Mouse (Mus musculus) kidney, embryonic 16.5 days (tissue): Measurements from ENCODE around the gene Cwc27. TPM values are rescaled to one million over a fixed set of nuclear protein-coding genes. Genes with fewer than 3 reads are reported as not detected.

Experiments
- ATAC-seq: fragments of 200-750 bp; cut with Nextera tagmentation; 2 replicates; pipeline ENCODE4 v1.8.0; 2017; ENCODE audit warnings: moderate TSS enrichment; ENCODE audit not compliant: low FRiP score, low TSS enrichment
- H3K27ac ChIP-seq: fragments of 300-500 bp; sonication (generic); 2 replicates; pipeline ENCODE4 v1.5.1; 2014; ENCODE audit warnings: low read length
- H3K27me3 ChIP-seq: fragments of 300-500 bp; sonication (generic); 2 replicates; pipeline ENCODE4 v1.6.1; 2014; ENCODE audit warnings: low read length, control low read depth, mixed read lengths; ENCODE audit not compliant: insufficient read depth
- H3K36me3 ChIP-seq: fragments of 300-500 bp; sonication (generic); 2 replicates; pipeline ENCODE4 v1.6.1; 2014; ENCODE audit warnings: low read length, control low read depth, mixed read lengths; ENCODE audit not compliant: insufficient read depth
- H3K4me1 ChIP-seq: fragments of 300-500 bp; sonication (generic); 2 replicates; pipeline ENCODE4 v1.6.1; 2014; ENCODE audit warnings: low read length, control low read depth, mixed read lengths; ENCODE audit not compliant: insufficient read depth
- H3K4me2 ChIP-seq: fragments of 300-500 bp; sonication (generic); replicated peaks from 2 replicates; pipeline ENCODE4 v1.6.1; 2014; ENCODE audit warnings: low read depth, low read length
- H3K4me3 ChIP-seq: fragments of 300-500 bp; sonication (generic); 2 replicates; pipeline ENCODE4 v1.5.1; 2014; ENCODE audit warnings: mild to moderate bottlenecking, low read length
- H3K9ac ChIP-seq: fragments of 300-500 bp; sonication (generic); replicated peaks from 2 replicates; pipeline ENCODE4 v1.6.1; 2014; ENCODE audit warnings: low read length
- H3K9me3 ChIP-seq: fragments of 300-500 bp; sonication (generic); 2 replicates; pipeline ENCODE4 v1.6.1; 2016; ENCODE audit warnings: low read length, control low read depth
- WGBS: fragments of 180-500 bp; shearing (Covaris S2); extraction: QIAGEN DNeasy Blood & Tissue Kit; methylation state at CpG from one replicate; pipeline ENCODE4 v1.1.7; 2014; 5-methylcytosine and 5-hydroxymethylcytosine counted together
- polyA plus RNA-seq: library from polyadenylated mRNA; unstranded; fragments of >200 nt; fragmentation: Nextera tagmentation; extraction: Ambion mirVana; gene quantifications from 2 replicates; pipeline ENCODE4 v1.2.1, GENCODE M21; 2015

Cwc27 gene
- polyA plus RNA-seq, 1 experiment from 2014 or later, result 30.8 TPM

DNA sequence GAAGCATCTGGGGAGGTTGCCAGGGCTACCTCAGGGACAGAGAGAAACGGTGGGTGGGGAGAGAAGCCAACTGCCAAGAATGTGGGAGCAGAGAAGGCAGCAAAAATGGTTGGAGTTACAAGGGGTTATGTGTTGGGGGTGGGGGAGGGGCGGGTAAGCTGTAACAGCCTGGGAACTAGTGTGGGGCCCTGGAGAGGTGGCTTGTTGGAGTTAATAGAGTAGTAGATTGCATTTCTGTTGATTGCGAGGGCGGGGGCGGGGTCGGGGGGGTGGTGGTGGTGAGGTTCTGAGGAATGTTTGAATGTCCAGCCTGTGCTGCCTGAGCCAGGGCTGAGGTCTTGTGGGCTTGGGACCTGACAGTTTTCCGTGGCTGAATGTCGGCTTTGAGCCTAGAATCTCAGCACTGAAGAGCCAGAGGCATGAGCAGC is 5.5 kb upstream of the Cwc27 start:
- peak overlapping the region; percentile 26 for H3K4me2 ChIP-seq
- H3K4me3 ChIP-seq, result no peak overlapping the region
- WGBS, result 14% methylated on average over 8 of the region's 8 CpGs
- peaks cover 6% of the 10 kb centered on the region for H3K36me3 ChIP-seq
- H3K4me1 ChIP-seq, result peaks cover 19% of the 10 kb centered on the region
- no peaks in the 10 kb centered on the region for H3K27me3 ChIP-seq
- peak; percentile 69 for ATAC-seq
- H3K9me3 ChIP-seq, result peaks cover 5% of the 10 kb centered on the region; the same call in 1 of the 2 replicates
- H3K9ac ChIP-seq, result no peak overlapping the region; the same call in 1 of the 2 replicates
- H3K27ac ChIP-seq, result peak overlapping the region; percentile 63

DNA sequence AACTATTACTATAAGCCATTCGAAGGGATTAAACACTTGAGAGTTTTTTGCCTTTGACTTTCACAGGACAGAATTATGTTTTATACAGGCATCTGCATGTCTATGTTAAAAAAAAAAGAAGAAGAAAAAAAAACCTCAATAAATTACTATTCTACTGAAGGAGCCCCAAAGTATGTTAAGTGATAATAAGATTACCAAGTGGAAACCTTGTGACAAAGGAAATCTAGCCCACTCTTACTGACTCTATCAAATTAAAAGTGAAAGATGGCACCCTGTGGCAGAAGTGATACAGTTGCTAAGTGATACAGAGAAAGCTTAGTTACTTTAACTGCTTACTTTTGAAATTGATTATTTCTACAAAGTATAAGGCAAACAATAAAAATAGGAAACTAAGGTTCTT is 5.0 kb upstream of the Cwc27 start:
- no peaks in the 10 kb centered on the region for H3K27me3 ChIP-seq
- 0 out of 2 replicates have a peak, but pooled peaks cover under 1% of the 10 kb centered on the region for H3K9me3 ChIP-seq
- no peak for ATAC-seq
- no peak overlapping the region for H3K27ac ChIP-seq
- peaks cover 19% of the 10 kb centered on the region for H3K4me1 ChIP-seq
- no peak overlapping the region for H3K4me3 ChIP-seq
- 92% methylated on average over 1 of the region's 1 CpGs for WGBS
- no peak overlapping the region for H3K9ac ChIP-seq
- H3K36me3 ChIP-seq, result peaks cover 1% of the 10 kb centered on the region
- H3K4me2 ChIP-seq, result no peak overlapping the region; the same call in 1 of the 2 replicates

DNA sequence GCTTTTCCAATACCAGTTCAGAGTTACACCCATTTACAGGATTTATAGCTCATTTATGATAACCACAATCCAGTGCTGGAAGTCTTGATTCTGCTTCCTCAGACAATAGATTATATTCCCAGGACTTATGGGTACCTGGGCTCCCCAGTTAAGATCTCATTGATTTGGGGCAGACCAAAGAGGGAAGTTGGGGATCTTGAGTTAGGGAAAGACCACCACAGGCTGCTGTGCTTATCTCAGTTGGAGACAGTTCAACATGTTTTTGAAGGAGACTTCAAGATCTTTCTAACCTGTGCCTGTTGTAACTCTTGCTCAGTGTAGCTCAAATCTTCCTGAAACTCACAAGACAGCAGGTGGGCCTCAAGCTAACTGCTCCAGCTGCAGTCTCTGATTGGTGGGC is 4.2 kb upstream of the Cwc27 start:
- ATAC-seq, result no peak
- no peak overlapping the region for H3K4me3 ChIP-seq

DNA sequence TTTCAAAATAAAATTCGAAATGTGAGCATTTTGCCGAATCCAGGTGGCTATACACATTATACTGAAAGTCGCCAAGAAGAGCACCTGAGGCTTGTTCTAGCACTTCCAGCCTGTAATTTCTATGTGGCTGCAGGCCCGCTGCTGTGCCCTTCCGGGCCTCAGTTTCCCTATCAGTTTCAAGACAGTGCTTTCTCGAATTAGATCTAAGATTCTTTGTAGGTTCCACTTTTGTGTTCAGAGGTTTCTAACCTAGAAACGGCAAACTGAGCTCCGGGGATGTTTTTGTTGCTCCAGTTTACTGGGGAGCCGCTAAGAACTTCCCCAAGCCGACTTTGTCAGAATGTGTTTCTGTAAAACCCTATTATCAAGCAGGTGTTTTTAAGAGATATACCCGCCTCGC is 754 bp upstream of the Cwc27 start:
- Histone ChIP-seq H3K36me3 (no peaks in the 10 kb centered on the region), H3K9me3 (no peaks in the 10 kb centered on the region), H3K4me2 (peak overlapping the region; percentile 81), H3K4me3 (peak overlapping the region; percentile 74), H3K4me1 (peaks cover 28% of the 10 kb centered on the region), H3K9ac (peak overlapping the region; percentile 93), H3K27me3 (no peaks in the 10 kb centered on the region), H3K27ac (no peak overlapping the region; the same call in 1 of the 2 replicates)
- 53% methylated on average over 12 of the region's 12 CpGs for WGBS
- no peak for ATAC-seq

More for the DNA sequence above, 4.2 kb upstream of the Cwc27 start:
- Histone ChIP-seq H3K36me3 (no peaks in the 10 kb centered on the region), H3K27ac (no peak overlapping the region), H3K4me2 (no peak overlapping the region), H3K9ac (no peak overlapping the region), H3K9me3 (no peaks in the 10 kb centered on the region), H3K27me3 (no peaks in the 10 kb centered on the region), H3K4me1 (peaks cover 19% of the 10 kb centered on the region)

DNA sequence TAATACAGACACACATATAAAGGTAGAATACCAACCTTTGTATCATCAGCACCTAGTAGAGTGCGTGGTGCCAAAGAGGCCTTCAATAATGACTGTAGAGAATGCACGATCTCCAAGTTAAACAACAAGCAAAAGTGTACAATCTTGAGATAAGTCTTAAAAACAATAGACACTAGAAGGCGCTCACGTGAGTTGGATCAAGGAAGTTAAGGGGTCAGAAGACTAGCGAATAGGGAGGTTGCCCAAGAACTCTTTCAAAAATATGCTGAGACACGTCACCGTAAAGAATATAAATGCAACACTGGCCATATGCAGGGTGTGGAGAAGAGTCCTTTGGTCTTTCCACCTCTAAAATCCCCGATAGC is 690 bp downstream of the Cwc27 start:
- H3K9ac ChIP-seq, result peak overlapping the region; percentile 93
- peak; percentile 37 for ATAC-seq
- H3K27me3 ChIP-seq, result no peaks in the 10 kb centered on the region
- peak overlapping the region; percentile 89 for H3K27ac ChIP-seq
- peak overlapping the region; percentile 81 for H3K4me2 ChIP-seq
- H3K4me3 ChIP-seq, result peak overlapping the region; percentile 74
- no peaks in the 10 kb centered on the region for H3K36me3 ChIP-seq
- H3K9me3 ChIP-seq, result no peaks in the 10 kb centered on the region
- H3K4me1 ChIP-seq, result peaks cover 21% of the 10 kb centered on the region
- 6% methylated on average over 8 of the region's 8 CpGs for WGBS

DNA sequence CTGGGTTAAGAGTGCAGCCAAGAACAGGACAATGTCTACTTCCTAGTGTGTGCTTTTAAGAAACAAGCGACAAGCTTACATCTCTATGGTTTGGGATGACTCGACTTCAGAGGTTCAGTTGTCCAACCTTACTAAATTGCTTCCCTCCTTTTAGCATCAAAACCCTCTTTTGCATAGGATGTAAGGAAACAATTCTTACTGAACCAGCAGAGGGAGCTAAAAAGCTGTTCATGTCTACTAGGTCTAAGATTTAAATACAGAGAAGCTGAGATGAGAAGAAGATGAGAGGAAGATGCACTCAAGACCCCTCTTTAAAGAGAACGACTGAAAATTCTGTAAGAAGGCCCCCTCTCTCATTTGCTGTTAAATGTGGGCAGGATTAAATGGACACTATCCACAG is 11.3 kb downstream of the Cwc27 start:
- H3K9me3 ChIP-seq, result no peaks in the 10 kb centered on the region
- H3K27ac ChIP-seq, result no peak overlapping the region
- WGBS, result 54% methylated on average over 3 of the region's 3 CpGs
- H3K4me2 ChIP-seq, result no peak overlapping the region
- no peaks in the 10 kb centered on the region for H3K27me3 ChIP-seq
- no peak overlapping the region for H3K4me3 ChIP-seq
- H3K4me1 ChIP-seq, result no peaks in the 10 kb centered on the region
- H3K9ac ChIP-seq, result no peak overlapping the region
- peaks cover 14% of the 10 kb centered on the region; the same call in 1 of the 2 replicates for H3K36me3 ChIP-seq
- no peak for ATAC-seq

DNA sequence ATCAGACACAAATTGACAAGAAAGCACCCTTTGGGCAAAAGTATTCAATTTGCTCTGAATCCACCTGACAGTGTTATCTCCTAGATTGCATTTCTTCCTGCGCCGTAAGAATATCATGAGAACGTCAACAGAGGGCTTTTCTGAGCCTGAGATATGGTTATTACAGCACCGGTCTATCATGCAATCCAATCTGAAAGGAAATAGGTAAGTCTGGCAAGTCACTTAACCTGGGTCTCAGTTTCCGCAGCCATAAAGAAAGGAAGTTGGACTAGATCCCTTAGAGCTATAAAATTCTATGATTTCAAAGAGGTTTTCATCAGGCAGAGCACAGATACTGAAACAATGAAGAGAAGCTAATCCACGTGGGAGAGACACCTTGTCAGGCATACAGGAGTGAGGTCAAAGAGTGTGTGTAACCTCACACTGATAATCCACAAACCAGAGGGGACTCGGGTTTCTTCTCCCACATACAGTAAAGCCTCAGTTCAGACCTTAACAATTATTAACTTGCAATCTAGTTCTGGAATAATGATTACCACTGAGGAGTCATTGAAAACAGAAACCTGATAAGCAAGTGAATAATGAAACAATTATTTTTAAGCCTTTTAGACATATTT is 17.3 kb downstream of the Cwc27 start:
- WGBS, result 52% methylated on average over 7 of the region's 7 CpGs
- peak; percentile 90; the same call in 1 of the 2 replicates for ATAC-seq

DNA sequence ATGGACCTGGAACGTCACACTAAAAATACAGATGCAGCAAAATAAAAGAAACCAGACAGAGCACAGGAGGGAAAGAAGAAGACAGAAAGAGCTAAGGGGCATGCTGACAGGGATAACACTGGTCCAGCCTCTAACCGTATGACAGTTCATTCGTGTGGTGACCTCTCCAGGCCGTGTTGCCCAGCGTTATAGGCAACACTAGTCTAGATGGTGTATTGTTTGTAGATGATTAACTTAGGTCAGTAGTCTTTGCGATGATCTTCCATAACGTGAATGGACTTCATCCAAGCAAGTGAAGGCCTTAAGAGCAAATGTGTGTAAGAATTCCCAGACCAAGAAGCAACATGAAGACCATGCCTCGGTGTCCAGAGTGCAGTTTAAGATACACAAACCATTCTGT is 17.9 kb downstream of the Cwc27 start:
- no peak overlapping the region for H3K27ac ChIP-seq
- H3K9me3 ChIP-seq, result no peaks in the 10 kb centered on the region
- no peak for ATAC-seq
- H3K36me3 ChIP-seq, result 0 out of 2 replicates have a peak, but pooled peaks cover 9% of the 10 kb centered on the region
- H3K9ac ChIP-seq, result no peak overlapping the region
- no peak overlapping the region for H3K4me2 ChIP-seq
- H3K27me3 ChIP-seq, result no peaks in the 10 kb centered on the region
- 0 out of 2 replicates have a peak, but pooled peaks cover 4% of the 10 kb centered on the region for H3K4me1 ChIP-seq
- H3K4me3 ChIP-seq, result no peak overlapping the region
- WGBS, result 75% methylated on average over 8 of the region's 8 CpGs

More for the DNA sequence above, 17.3 kb downstream of the Cwc27 start:
- H3K4me1 ChIP-seq, result 0 out of 2 replicates have a peak, but pooled peaks cover 4% of the 10 kb centered on the region
- H3K36me3 ChIP-seq, result 0 out of 2 replicates have a peak, but pooled peaks cover 9% of the 10 kb centered on the region
- no peaks in the 10 kb centered on the region for H3K27me3 ChIP-seq
- no peak overlapping the region for H3K9ac ChIP-seq
- no peaks in the 10 kb centered on the region for H3K9me3 ChIP-seq
- no peak overlapping the region for H3K4me3 ChIP-seq
- peak overlapping the region; percentile 46 for H3K27ac ChIP-seq
- H3K4me2 ChIP-seq, result no peak overlapping the region

DNA sequence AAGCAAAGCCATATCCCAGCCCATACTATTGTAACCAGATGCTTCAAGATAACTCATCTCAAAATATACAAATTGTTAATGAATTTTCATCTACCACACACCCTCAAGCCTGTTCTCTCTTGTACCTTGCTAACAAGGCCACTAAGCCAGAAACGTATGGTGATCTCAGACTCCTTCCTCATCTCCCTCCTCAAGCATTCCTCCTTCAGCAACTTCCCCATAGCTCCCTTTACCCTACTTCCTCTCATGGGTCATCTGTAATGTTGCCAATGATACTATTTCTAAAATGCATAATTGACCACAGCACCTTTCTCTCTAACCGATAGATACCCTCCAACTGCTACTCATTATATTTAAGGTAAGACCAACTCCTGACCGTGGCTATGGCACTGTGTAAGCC is 22.5 kb downstream of the Cwc27 start:
- no peak overlapping the region for H3K9ac ChIP-seq
- ATAC-seq, result no peak
- no peak overlapping the region for H3K4me2 ChIP-seq
- no peaks in the 10 kb centered on the region for H3K27me3 ChIP-seq
- no peaks in the 10 kb centered on the region for H3K9me3 ChIP-seq
- H3K36me3 ChIP-seq, result no peaks in the 10 kb centered on the region
- H3K4me3 ChIP-seq, result no peak overlapping the region
- WGBS, result 82% methylated on average over 3 of the region's 3 CpGs
- no peaks in the 10 kb centered on the region for H3K4me1 ChIP-seq
- H3K27ac ChIP-seq, result no peak overlapping the region

DNA sequence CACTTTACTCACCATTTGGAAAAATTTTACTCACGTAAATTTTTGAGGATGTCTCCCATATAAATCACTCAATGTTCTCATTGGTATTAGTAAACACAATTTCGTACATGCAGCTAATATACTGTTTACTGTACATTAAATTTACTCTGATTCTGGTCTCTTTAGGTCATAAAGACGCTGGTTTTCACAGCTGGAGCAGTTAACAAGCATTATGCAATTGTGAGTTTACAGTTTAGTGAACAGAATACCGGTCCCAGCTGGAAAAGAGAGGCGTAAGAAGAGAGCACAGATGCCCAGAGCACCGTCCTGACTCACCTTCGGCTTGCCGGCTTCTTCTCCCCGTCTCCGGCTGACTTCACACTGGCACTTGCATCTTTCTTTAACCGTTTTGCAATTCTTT is 24.8 kb downstream of the Cwc27 start, which contains the start of gene Srek1ip1:
Srek1ip1 (plus strand) TSS at position 301 of the 400 bp plus-strand sequence.
- no peak within 1 kb of the TSS for H3K9ac ChIP-seq
- H3K27me3 ChIP-seq, result no peaks in the 10 kb centered on the region
- no peak within 1 kb of the TSS for H3K27ac ChIP-seq
- H3K4me3 ChIP-seq, result no peak within 1 kb of the TSS
- H3K4me2 ChIP-seq, result no peak within 1 kb of the TSS
- H3K36me3 ChIP-seq, result 0 out of 2 replicates have a peak, but pooled peaks cover 4% of the 10 kb centered on the region
- 89% methylated on average over 11 of the region's 11 CpGs for WGBS
- ATAC-seq, result no peak
- H3K9me3 ChIP-seq, result no peaks in the 10 kb centered on the region
- H3K4me1 ChIP-seq, result no peaks in the 10 kb centered on the region
